Mouse (Mus musculus) erythroblast, embryonic 14.5 days (primary cell): ENCODE results near the gene Gas6.

Experiments used
- GATA1 ChIP-seq: IDR thresholded peaks from 2 replicates; pipeline ENCODE4 v1.6.1; 2012; ENCODE audit warnings: low read length, inconsistent platforms, mixed read lengths
- TAL1 ChIP-seq: IDR thresholded peaks from 3 replicates; pipeline ENCODE4 v1.6.1; 2012; ENCODE audit warnings: low read length, inconsistent platforms, mixed read lengths

DNA sequence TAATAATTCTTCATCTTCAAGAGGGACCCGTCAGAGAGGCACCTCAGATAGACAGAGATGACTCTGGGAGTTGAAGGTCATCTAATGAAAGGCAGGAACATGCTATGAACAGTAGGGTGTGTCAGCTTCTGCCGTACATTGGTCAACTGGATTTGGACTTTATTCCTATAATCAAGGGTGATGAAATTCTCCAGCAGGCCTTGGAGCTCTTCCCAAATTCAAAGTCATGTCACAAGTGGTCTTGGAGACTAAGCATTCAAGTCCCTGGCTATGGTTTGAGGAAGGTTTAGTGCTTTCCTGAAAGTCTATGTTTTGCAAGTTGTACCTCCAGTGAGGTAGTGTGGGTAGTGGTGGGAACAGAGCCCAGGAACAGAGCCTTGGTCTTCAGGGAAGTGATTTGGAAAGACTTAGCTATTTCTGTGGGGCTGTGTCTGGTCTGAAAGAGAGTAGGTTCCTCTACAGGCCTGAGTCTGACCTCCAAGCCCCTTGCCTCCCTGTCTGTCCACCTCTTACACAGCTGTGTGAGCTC is 75.1 kb downstream of the Gas6 start:
- TF ChIP-seq GATA1: no peak
- no peak for TF ChIP-seq TAL1
